Mouse (Mus musculus): Measurements from ENCODE around the gene Slco3a1. TPM values are rescaled to one million over a fixed set of nuclear protein-coding genes. Genes with fewer than 3 reads are reported as not detected.
A peak's percentile ranks its signal among the peaks of the same experiment; 100 is the strongest.

Slco3a1 gene
- polyA plus RNA-seq, 1 experiment from 2014 or later: 5.6 TPM

- Histone ChIP-seq H3K27ac (no peak overlapping the region), H3K9me3 (replicated peaks) (no peaks in the 10 kb centered on the region), H3K4me1 (peaks cover 38% of the 10 kb centered on the region), H3K36me3 (no peaks in the 10 kb centered on the region), H3K27me3 (ENCODE audit: low read depth, poor library complexity, severe bottlenecking) (no peaks in the 10 kb centered on the region), H3K4me3 (no peak overlapping the region)
- no peak for DNase-seq (ENCODE audit: low spot score)
- WGBS: 75% methylated on average over 4 of the region's 4 CpGs
Measured at GRCm38 (mm10) chr7:74462451-74462850, 92.1 kb downstream of the Slco3a1 start.

DNA sequence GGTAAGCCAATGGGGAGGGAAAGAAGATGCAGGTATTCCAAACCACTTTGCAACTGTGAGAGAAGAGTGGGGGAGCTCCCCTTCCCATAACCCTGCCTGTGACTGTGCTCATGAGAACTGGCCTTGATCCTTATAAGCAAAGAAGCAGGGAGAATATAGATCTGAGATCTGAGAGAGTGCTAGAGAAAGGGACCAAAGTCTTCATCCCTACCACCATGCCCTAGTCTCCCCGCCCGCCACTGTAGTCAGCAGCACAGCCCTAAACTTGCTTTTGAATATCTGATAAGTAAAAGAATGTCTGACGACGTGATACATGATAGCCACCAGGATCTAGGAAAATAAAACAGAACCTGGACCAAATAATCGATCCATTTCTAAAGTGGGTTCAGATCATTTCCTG, 92.8 kb downstream of the Slco3a1 start:
- no peaks in the 10 kb centered on the region for H3K36me3 ChIP-seq
- no peaks in the 10 kb centered on the region for H3K9me3 ChIP-seq (replicated peaks)
- H3K4me1 ChIP-seq: peaks cover 32% of the 10 kb centered on the region
- H3K27ac ChIP-seq: no peak overlapping the region
- no peak overlapping the region for H3K4me3 ChIP-seq
- 91% methylated on average over 5 of the region's 5 CpGs for WGBS
- DNase-seq (ENCODE audit: low spot score): no peak
- H3K27me3 ChIP-seq (ENCODE audit: low read depth, poor library complexity, severe bottlenecking): no peaks in the 10 kb centered on the region

- no peak overlapping the region for H3K27ac ChIP-seq
- H3K4me1 ChIP-seq: peaks cover 27% of the 10 kb centered on the region
- H3K27me3 ChIP-seq (ENCODE audit: low read depth, poor library complexity, severe bottlenecking): no peaks in the 10 kb centered on the region
- no peak overlapping the region for H3K4me3 ChIP-seq
- no peak for DNase-seq (ENCODE audit: low spot score)
- WGBS: 88% methylated on average over 1 of the region's 1 CpGs
- no peaks in the 10 kb centered on the region for H3K9me3 ChIP-seq (replicated peaks)
- no peaks in the 10 kb centered on the region for H3K36me3 ChIP-seq
Measured at GRCm38 (mm10) chr7:74461146-74461545, 93.4 kb downstream of the Slco3a1 start.

DNA sequence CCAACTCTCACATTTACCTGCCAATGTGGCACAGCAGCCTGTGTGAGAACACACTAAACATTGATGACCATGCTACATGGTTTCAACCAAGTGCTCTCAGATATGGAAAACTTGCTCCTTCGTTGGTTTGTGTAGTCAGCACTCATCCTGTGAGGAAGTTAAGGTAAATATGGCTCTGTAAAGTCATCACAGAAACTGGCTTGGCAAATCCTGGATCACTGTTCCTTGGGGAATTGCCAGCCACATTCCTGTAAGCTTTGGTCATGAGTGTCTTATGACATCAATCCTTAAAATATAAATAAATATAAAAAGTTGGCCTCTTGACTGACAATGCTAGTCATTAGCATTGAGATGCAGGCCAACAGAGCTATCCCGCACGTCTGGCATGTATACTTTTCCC, 94.8 kb downstream of the Slco3a1 start:
- WGBS: 84% methylated on average over 3 of the region's 3 CpGs
- Histone ChIP-seq H3K9me3 (replicated peaks) (no peaks in the 10 kb centered on the region), H3K27ac (no peak overlapping the region), H3K27me3 (ENCODE audit: low read depth, poor library complexity, severe bottlenecking) (no peaks in the 10 kb centered on the region), H3K4me3 (no peak overlapping the region), H3K36me3 (no peaks in the 10 kb centered on the region), H3K4me1 (peaks cover 27% of the 10 kb centered on the region)
- DNase-seq (ENCODE audit: low spot score): no peak

DNA sequence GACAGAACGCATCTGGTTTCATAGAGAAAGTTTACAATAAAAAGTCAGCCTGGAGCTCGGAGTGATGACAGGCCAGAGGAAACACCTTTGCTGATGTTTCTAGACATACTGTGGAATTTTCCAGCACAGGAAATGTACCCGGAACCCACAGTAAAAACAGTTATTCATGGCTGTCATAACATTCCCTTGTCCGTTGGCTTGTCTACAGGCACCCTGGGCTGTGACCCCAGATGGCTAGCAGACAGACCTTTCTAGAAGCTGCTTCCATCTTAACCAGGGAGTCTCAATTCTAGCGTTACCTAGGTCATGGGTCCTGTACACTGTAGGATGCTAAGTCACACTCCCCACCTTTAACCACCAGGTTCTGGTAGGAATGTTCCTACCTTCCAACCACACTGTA, 95.3 kb downstream of the Slco3a1 start:
- H3K27ac ChIP-seq: no peak overlapping the region

DNA sequence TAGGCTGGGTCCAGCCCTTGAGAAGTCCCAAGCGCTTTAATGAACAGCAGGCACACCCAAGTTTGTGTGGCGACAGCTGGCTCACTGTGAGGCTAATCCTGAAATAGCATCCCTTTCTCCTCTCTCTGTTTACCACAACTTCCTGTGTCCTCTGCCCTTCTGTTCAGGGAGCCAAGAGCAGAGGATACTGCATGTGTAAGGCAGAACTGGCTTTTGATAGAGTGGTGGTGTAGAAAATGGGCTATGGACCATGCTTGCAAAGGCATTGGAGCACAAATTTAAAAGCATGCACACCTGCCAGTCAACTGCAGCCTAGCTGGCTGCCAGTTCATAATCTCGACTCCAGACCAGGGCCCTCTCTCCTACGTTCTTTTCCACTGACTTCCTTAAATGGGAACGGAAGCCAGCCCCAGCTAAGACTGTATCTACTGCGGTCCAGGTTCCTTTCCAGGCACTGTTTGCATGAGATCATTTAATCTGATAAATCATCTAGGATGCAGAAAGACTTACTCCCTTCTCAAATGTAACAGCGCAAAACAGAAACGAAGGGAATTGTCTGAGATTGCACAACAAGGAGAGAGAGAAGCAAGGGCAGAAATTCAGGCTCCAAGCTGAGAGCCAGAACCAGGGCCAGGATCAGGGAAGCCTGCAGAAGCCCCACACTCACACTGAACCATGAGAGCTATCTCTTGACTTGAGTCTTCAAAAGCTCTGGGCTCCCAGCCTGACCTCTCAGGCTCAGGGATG, 95.9 kb downstream of the Slco3a1 start:
- WGBS: 80% methylated on average over 8 of the region's 8 CpGs
- H3K27ac ChIP-seq: peak overlapping the region; percentile 30; the same call in 1 of the 2 replicates

More for the DNA sequence above, 95.3 kb downstream of the Slco3a1 start:
- Histone ChIP-seq H3K27me3 (ENCODE audit: low read depth, poor library complexity, severe bottlenecking) (no peaks in the 10 kb centered on the region), H3K4me3 (no peak overlapping the region), H3K4me1 (peaks cover 27% of the 10 kb centered on the region), H3K36me3 (no peaks in the 10 kb centered on the region), H3K9me3 (replicated peaks) (no peaks in the 10 kb centered on the region)
- 77% methylated on average over 5 of the region's 5 CpGs for WGBS
- DNase-seq (ENCODE audit: low spot score): no peak

GRCm38 (mm10) chr7:74457347-74457975, 97.1 kb downstream of the Slco3a1 start:
- WGBS: 89% methylated on average over 5 of the region's 5 CpGs
- Histone ChIP-seq H3K36me3 (no peaks in the 10 kb centered on the region), H3K4me3 (no peak overlapping the region), H3K9me3 (replicated peaks) (no peaks in the 10 kb centered on the region), H3K27ac (no peak overlapping the region), H3K4me1 (peaks cover 27% of the 10 kb centered on the region), H3K27me3 (ENCODE audit: low read depth, poor library complexity, severe bottlenecking) (no peaks in the 10 kb centered on the region)
- DNase-seq (ENCODE audit: low spot score): no peak

More for the DNA sequence above, 95.9 kb downstream of the Slco3a1 start:
- H3K4me3 ChIP-seq: no peak overlapping the region
- DNase-seq (ENCODE audit: low spot score): no peak
- H3K9me3 ChIP-seq (replicated peaks): no peaks in the 10 kb centered on the region
- no peaks in the 10 kb centered on the region for H3K27me3 ChIP-seq (ENCODE audit: low read depth, poor library complexity, severe bottlenecking)
- no peaks in the 10 kb centered on the region for H3K36me3 ChIP-seq
- peaks cover 27% of the 10 kb centered on the region for H3K4me1 ChIP-seq

- no peaks in the 10 kb centered on the region for H3K36me3 ChIP-seq
- WGBS: 87% methylated on average over 2 of the region's 2 CpGs
- DNase-seq (ENCODE audit: low spot score): no peak
Measured at GRCm38 (mm10) chr7:74456781-74457180, 97.8 kb downstream of the Slco3a1 start.

DNA sequence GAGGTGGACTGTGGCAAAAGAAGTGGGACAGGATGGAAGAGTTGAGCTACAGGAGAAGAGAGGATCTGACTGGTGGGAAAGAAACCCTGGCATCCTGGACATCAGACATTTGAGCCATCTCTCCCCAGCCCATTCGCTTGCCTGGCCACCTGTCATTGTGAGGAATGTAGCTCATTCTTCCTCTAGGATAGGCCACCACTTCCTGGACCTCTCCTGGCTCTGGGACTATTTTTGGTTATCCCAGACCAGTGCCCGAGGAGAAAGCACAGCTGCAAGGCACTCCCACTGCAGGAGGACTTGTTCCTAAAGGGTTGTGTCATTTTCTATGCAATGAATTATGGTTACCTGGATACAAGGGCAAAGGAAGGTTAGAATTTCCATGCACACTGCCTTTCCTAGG, 103.5 kb downstream of the Slco3a1 start:
- Histone ChIP-seq H3K36me3 (no peaks in the 10 kb centered on the region), H3K27ac (no peak overlapping the region), H3K27me3 (ENCODE audit: low read depth, poor library complexity, severe bottlenecking) (no peaks in the 10 kb centered on the region), H3K9me3 (replicated peaks) (no peaks in the 10 kb centered on the region), H3K4me1 (peaks cover 19% of the 10 kb centered on the region), H3K4me3 (no peak overlapping the region)
- DNase-seq (ENCODE audit: low spot score): no peak
- 68% methylated on average over 2 of the region's 2 CpGs for WGBS

More at GRCm38 (mm10) chr7:74456781-74457180, 97.8 kb downstream of the Slco3a1 start:
- no peak overlapping the region for H3K4me3 ChIP-seq
- H3K27ac ChIP-seq: no peak overlapping the region
- H3K9me3 ChIP-seq (replicated peaks): no peaks in the 10 kb centered on the region
- H3K27me3 ChIP-seq (ENCODE audit: low read depth, poor library complexity, severe bottlenecking): no peaks in the 10 kb centered on the region
- H3K4me1 ChIP-seq: peaks cover 25% of the 10 kb centered on the region

GRCm38 (mm10) chr7:74449802-74450201, 104.8 kb downstream of the Slco3a1 start:
- Histone ChIP-seq H3K4me1 (peaks cover 19% of the 10 kb centered on the region), H3K27ac (no peak overlapping the region), H3K9me3 (replicated peaks) (no peaks in the 10 kb centered on the region), H3K4me3 (no peak overlapping the region), H3K36me3 (no peaks in the 10 kb centered on the region), H3K27me3 (ENCODE audit: low read depth, poor library complexity, severe bottlenecking) (no peaks in the 10 kb centered on the region)
- DNase-seq (ENCODE audit: low spot score): no peak
- WGBS: 100% methylated on average over 1 of the region's 1 CpGs

- no peaks in the 10 kb centered on the region for H3K27me3 ChIP-seq (ENCODE audit: low read depth, poor library complexity, severe bottlenecking)
- no peak overlapping the region for H3K4me3 ChIP-seq
- no peaks in the 10 kb centered on the region for H3K9me3 ChIP-seq (replicated peaks)
- DNase-seq (ENCODE audit: low spot score): peak; percentile 49
- no peaks in the 10 kb centered on the region for H3K36me3 ChIP-seq
- H3K4me1 ChIP-seq: peaks cover 19% of the 10 kb centered on the region
- 4% methylated on average over 2 of the region's 2 CpGs for WGBS
- 0 out of 2 replicates have a peak overlapping the region, but pooled peaks have one; percentile 17 for H3K27ac ChIP-seq
Measured at GRCm38 (mm10) chr7:74447781-74448180, 106.8 kb downstream of the Slco3a1 start.

- Histone ChIP-seq H3K4me3 (no peak overlapping the region), H3K27ac (no peak overlapping the region), H3K27me3 (ENCODE audit: low read depth, poor library complexity, severe bottlenecking) (no peaks in the 10 kb centered on the region), H3K36me3 (no peaks in the 10 kb centered on the region), H3K9me3 (replicated peaks) (no peaks in the 10 kb centered on the region), H3K4me1 (peaks cover 19% of the 10 kb centered on the region)
- DNase-seq (ENCODE audit: low spot score): no peak
- WGBS: 84% methylated on average over 5 of the region's 5 CpGs
Measured at GRCm38 (mm10) chr7:74445148-74445547, 109.4 kb downstream of the Slco3a1 start.

- H3K4me1 ChIP-seq: no peaks in the 10 kb centered on the region
- H3K27me3 ChIP-seq (ENCODE audit: low read depth, poor library complexity, severe bottlenecking): no peaks in the 10 kb centered on the region
- 84% methylated on average over 5 of the region's 5 CpGs for WGBS
- H3K4me3 ChIP-seq: no peak overlapping the region
- H3K9me3 ChIP-seq (replicated peaks): no peaks in the 10 kb centered on the region
- DNase-seq (ENCODE audit: low spot score): no peak
- H3K27ac ChIP-seq: no peak overlapping the region
- no peaks in the 10 kb centered on the region for H3K36me3 ChIP-seq
Measured at GRCm38 (mm10) chr7:74442380-74442779, 112.2 kb downstream of the Slco3a1 start.

All from limb, embryonic 10.5 days (tissue).